Mouse (Mus musculus): ENCODE data around the gene Tmem219. TPM values are rescaled to one million over a fixed set of nuclear protein-coding genes. Genes with fewer than 3 reads are reported as not detected.

Gene Tmem219
- polyA plus RNA-seq, 1 experiment from 2014 or later: 16.5 TPM

DNA sequence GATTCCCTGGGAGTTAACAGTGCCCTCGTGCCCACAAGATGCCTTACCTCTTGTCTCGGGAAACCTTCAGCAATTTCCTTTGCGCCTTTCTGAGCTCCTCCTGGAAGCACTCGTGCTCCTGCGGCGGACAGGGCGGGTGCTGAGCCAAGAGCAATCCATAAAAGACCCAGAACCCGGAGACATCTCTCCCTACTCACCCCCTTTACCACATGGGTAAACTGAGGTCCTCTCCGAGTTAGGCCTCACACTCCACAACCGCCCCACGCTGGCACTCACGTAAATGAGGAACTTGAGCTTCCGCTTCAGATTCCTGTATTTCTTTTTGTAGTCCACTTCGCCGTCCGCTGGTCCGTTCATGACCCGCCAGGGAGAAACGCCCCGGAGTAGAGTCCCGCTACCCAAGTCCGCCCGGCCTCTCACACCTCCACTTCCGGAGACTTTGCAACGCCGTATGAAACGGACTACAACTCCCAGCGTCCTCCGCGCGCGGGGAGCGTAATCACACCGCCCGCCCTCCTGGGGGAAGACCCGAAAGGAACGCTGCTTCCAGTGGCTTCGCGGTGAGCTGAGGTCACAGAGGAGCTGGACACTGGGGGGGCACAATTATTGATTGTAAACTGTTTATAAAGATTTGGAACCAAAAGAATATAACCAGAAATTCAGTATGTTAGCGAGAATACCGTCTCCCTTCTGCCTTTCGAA lies 61.1 kb downstream of the Tmem219 start, which contains the start of gene Hirip3:
Hirip3 (plus strand) TSS at position 544 of the 702 bp plus-strand sequence.
- WGBS (ENCODE audit: insufficient replicate concordance): 1% methylated on average over 42 of the region's 42 CpGs
- Histone ChIP-seq H3K36me3 (peaks cover 68% of the 10 kb centered on the region), H3K27ac (peak within 1 kb of the TSS; percentile 79), H3K9me3 (replicated peaks) (no peaks in the 10 kb centered on the region), H3K9ac (peak within 1 kb of the TSS; percentile 88), H3K4me3 (replicated peaks) (peak within 1 kb of the TSS; percentile 77), H3K4me2 (peak within 1 kb of the TSS; percentile 94), H3K4me1 (replicated peaks) (peaks cover 45% of the 10 kb centered on the region), H3K27me3 (no peaks in the 10 kb centered on the region)
- ATAC-seq (ENCODE audit: low read depth) (peak; percentile 93), DNase-seq (peak; percentile 94)

DNA sequence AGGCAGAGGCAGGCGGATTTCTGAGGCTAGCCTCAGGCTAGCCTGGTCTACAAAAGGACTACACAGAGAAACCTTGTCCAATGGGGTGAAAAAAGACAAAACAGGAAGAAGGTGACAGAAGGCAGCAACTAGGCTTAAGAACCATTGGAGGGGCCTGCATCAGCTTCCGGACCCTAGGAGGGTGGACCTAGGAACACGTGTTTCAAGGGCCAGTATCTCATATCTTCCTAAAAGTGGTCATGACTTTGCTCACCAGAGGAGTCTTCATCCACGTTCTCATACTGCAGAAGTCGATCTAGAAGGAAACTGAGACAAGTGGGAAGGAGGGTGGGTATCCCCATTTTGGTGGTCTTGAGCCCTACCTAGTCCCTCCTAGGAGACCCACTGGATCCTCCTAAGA lies 61.7 kb downstream of the Tmem219 start:
- Histone ChIP-seq H3K4me2 (peak overlapping the region; percentile 94), H3K4me3 (replicated peaks) (peak overlapping the region; percentile 77), H3K36me3 (peaks cover 68% of the 10 kb centered on the region), H3K4me1 (replicated peaks) (peaks cover 45% of the 10 kb centered on the region), H3K9ac (peak overlapping the region; percentile 88), H3K27me3 (no peaks in the 10 kb centered on the region), H3K9me3 (replicated peaks) (no peaks in the 10 kb centered on the region), H3K27ac (peak overlapping the region; percentile 79)
- DNase-seq (no peak), ATAC-seq (ENCODE audit: low read depth) (no peak)
- 26% methylated on average over 5 of the region's 5 CpGs for WGBS (ENCODE audit: insufficient replicate concordance)

DNA sequence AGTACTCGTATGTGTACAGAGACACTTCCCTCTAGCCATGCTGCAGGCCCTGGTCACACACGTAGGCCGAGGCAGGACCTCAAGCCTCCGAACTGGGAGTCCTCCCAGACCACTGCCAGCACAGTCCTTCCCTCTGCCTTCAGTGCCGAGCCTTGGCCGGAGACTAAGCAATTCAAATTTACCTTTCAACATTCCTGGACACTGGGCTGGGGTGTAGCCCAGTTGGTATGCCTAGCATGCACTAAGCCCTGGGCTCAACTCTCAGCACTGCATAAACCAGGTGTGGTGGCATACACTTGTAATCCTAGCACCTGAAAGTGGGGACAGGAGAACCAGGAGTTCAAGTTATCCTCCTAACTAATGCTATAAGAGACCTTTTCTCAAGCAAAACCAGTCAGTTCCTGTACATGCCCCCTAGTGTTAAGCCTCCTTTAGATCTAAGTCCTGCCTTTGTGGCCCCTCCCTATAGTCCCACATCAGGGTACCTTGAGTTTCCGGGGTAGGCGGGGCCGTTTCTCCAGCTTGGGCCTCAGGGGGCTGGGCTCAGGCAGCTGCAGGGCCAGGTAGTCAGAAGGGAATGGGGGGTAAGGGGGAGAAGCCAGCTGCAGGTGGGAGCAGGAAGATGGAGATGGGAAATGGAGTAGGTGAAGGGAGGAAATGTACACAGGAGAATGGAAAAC lies 65.8 kb downstream of the Tmem219 start:
- no peak for ATAC-seq (ENCODE audit: low read depth)
- 74% methylated on average over 9 of the region's 9 CpGs for WGBS (ENCODE audit: insufficient replicate concordance)

DNA sequence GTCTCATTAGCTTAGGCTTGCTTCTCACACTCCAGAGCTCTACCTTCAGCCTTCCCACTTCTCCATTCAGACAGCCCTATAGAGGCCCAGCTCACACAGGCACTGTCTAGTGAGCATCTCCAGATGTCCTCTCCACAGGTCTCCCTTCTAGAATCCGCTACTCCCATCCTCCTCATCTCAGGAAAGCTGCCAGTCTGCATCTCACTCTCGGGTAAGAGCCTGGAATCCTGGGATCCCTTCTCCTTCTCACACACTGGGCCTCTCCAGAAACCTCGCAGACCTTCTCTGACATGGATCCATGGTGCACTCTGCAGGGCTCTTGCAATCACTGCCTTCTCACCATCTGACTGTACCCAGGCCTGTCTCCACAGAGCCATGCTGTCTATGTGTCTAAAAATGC lies 67.1 kb downstream of the Tmem219 start:
- Histone ChIP-seq H3K27me3 (peaks cover 6% of the 10 kb centered on the region; the same call in 1 of the 2 replicates), H3K9ac (no peak overlapping the region), H3K4me3 (replicated peaks) (no peak overlapping the region), H3K27ac (no peak overlapping the region), H3K36me3 (peaks cover 88% of the 10 kb centered on the region), H3K4me2 (no peak overlapping the region), H3K9me3 (replicated peaks) (no peaks in the 10 kb centered on the region), H3K4me1 (replicated peaks) (peaks cover 9% of the 10 kb centered on the region)
- 84% methylated on average over 3 of the region's 3 CpGs for WGBS (ENCODE audit: insufficient replicate concordance)
- ATAC-seq (ENCODE audit: low read depth) (no peak), DNase-seq (no peak)

More for the DNA sequence above, 65.8 kb downstream of the Tmem219 start:
- no peak overlapping the region for H3K27ac ChIP-seq
- no peak overlapping the region for H3K9ac ChIP-seq
- H3K4me1 ChIP-seq (replicated peaks): peaks cover 17% of the 10 kb centered on the region
- no peaks in the 10 kb centered on the region for H3K27me3 ChIP-seq
- no peak overlapping the region for H3K4me3 ChIP-seq (replicated peaks)
- H3K9me3 ChIP-seq (replicated peaks): no peaks in the 10 kb centered on the region
- H3K36me3 ChIP-seq: peaks cover 84% of the 10 kb centered on the region
- no peak for DNase-seq
- H3K4me2 ChIP-seq: no peak overlapping the region

DNA sequence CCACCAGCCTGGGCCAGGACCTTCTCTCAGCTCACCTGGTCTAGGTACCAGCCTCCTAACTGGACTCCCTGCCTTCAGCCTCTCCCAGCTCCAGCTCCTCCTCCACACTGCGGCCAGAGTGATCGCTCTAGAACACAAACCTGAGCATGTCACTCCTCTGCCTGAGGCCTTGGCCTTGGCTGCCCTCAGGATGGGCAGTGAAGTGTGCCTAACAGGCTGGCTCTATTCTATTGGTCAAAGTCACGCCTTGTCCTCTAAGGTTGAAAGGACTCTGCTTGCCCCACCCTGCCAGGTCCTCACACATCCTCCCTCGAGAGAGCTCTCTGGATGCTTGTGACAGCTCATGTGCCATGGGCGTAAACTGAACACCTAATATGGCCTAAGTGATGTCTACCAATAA lies 69.3 kb downstream of the Tmem219 start:
- Histone ChIP-seq H3K9me3 (replicated peaks) (no peaks in the 10 kb centered on the region), H3K4me3 (replicated peaks) (no peak overlapping the region), H3K27me3 (peaks cover 28% of the 10 kb centered on the region), H3K36me3 (peaks cover 70% of the 10 kb centered on the region), H3K27ac (no peak overlapping the region), H3K4me2 (no peak overlapping the region), H3K4me1 (replicated peaks) (peaks cover 4% of the 10 kb centered on the region; the same call in 1 of the 2 replicates), H3K9ac (no peak overlapping the region)
- ATAC-seq (ENCODE audit: low read depth) (no peak), DNase-seq (no peak)
- WGBS (ENCODE audit: insufficient replicate concordance): 76% methylated on average over 5 of the region's 5 CpGs

DNA sequence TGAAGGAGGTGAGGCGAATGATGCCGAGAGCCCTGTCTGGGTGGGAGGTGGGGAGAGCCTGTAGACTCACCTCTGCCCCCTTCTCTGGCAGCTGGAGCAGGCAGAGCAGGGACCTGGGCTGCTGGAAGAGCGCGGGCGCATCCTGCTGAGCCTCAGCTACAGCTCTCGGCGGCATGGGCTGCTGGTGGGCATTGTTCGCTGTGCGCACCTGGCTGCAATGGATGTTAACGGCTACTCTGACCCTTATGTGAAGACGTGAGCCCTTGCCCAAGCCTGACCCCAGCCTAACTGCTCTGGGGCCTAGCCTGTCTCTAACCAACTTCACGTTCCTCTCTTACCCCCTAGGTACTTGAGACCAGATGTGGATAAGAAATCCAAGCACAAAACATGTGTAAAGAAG lies 71.5 kb downstream of the Tmem219 start:
- Histone ChIP-seq H3K4me2 (no peak overlapping the region), H3K9me3 (replicated peaks) (no peaks in the 10 kb centered on the region), H3K36me3 (peaks cover 47% of the 10 kb centered on the region), H3K27me3 (peaks cover 50% of the 10 kb centered on the region), H3K4me3 (replicated peaks) (no peak overlapping the region), H3K9ac (no peak overlapping the region), H3K27ac (no peak overlapping the region), H3K4me1 (replicated peaks) (peaks cover 15% of the 10 kb centered on the region)
- ATAC-seq (ENCODE audit: low read depth) (no peak), DNase-seq (no peak)
- WGBS (ENCODE audit: insufficient replicate concordance): 58% methylated on average over 12 of the region's 12 CpGs

DNA sequence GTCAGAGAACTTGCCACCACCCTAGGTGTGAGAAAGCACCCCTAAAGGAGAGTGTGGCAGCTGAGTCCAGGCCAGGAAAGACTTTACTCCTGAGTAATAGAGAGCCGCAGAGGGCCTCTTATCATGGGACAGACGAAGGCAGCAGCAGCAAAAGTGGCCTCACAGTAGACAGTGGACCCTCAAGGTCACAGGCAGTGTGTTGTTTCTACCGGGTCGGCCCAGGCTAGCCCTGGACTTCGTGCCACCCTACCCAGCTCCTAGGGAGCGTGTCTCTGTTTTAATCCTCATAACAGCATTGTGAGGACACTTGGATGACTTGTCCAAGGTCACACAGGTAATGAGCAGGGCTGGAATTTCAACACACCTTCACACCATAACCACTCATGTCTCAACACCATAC lies 72.6 kb downstream of the Tmem219 start:
- Histone ChIP-seq H3K27me3 (peaks cover 59% of the 10 kb centered on the region), H3K9ac (no peak overlapping the region), H3K9me3 (replicated peaks) (no peaks in the 10 kb centered on the region), H3K36me3 (peaks cover 37% of the 10 kb centered on the region), H3K4me2 (no peak overlapping the region), H3K4me1 (replicated peaks) (peaks cover 15% of the 10 kb centered on the region), H3K27ac (no peak overlapping the region), H3K4me3 (replicated peaks) (no peak overlapping the region)
- no peak for DNase-seq
- no peak for ATAC-seq (ENCODE audit: low read depth)
- WGBS (ENCODE audit: insufficient replicate concordance): 61% methylated on average over 6 of the region's 6 CpGs

DNA sequence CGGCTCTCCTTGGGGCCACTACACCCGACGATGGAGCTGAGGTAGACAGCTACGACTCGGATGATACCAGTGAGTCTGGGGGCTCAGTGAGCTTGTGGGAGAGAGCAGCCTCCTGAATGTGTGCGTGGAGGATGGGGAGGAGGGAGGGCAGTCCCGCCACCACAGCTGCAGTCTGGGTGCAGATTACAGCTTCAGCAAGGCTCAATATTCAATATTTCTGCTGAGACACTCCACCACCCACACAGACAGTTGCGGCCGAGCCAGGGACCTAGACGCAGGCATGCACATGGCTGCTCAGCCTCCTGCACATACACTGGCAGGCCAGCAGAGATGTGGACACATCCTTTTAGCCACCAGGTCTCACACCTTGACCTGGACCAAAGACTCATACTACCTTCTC lies 73.9 kb downstream of the Tmem219 start:
- H3K27me3 ChIP-seq: peaks cover 66% of the 10 kb centered on the region
- no peak overlapping the region for H3K9ac ChIP-seq

DNA sequence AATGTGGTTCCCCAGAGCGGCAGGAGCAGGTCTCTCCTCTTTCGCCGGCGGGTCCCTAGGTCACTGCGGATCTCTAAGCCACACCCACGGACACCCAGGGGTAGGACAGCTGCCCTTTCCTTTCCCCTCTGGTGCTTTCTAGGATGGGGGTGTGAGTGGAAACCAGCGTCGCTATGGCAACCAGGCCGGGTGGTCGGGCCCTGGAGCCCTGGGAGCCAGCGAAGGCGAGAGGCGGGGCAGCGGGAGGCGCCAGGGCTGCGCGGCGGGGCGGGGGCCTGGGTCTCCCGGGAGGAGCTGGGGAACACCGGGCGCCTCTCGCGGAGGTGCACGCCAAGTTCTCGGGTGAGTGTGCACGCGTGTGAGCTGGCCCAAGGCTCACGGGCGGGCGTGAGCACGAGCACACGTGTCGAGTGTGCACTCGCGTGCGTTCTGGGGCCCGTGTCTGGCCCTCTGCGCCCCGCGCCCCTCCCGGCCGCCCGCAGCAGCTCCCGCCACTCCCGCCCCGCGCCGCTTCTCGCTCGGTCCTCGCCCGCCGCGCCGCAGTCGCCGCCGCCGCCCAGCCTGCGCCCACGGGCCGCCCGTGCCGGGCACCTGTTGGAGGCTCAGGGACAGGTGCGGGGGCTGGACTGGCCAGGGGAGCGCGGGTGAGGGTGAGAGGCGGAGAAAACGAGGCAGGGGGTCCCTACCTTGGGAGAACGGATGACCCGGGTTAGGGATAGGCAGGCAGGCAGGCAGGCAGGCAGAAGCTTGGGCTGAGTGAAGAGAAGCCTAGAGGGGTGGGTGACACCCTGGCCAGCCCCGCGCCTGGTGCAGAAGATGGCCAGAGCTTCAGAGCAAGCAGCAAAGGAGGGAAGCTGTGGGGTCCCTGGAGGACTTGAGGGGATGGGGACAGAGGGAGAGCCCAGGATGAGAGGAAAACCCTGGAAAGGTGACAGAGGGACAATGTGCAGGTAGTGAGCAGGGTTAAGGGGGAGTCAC lies 75.0 kb downstream of the Tmem219 start:
- H3K4me1 ChIP-seq (replicated peaks): peaks cover 15% of the 10 kb centered on the region
- DNase-seq (no peak), ATAC-seq (ENCODE audit: low read depth) (no peak)
- H3K27me3 ChIP-seq: peaks cover 70% of the 10 kb centered on the region
- peak overlapping the region; percentile 67 for H3K4me2 ChIP-seq
- no peaks in the 10 kb centered on the region for H3K9me3 ChIP-seq (replicated peaks)
- peak overlapping the region; percentile 53 for H3K4me3 ChIP-seq (replicated peaks)
- WGBS (ENCODE audit: insufficient replicate concordance): 1% methylated on average over 71 of the region's 74 CpGs
- H3K9ac ChIP-seq: peak overlapping the region; percentile 43; the same call in 1 of the 2 replicates
- H3K27ac ChIP-seq: no peak overlapping the region
- peaks cover 12% of the 10 kb centered on the region for H3K36me3 ChIP-seq

More for the DNA sequence above, 73.9 kb downstream of the Tmem219 start:
- WGBS (ENCODE audit: insufficient replicate concordance): 23% methylated on average over 10 of the region's 10 CpGs
- no peak overlapping the region for H3K4me2 ChIP-seq
- DNase-seq: no peak
- ATAC-seq (ENCODE audit: low read depth): no peak
- H3K4me1 ChIP-seq (replicated peaks): peaks cover 15% of the 10 kb centered on the region
- H3K9me3 ChIP-seq (replicated peaks): no peaks in the 10 kb centered on the region
- H3K4me3 ChIP-seq (replicated peaks): no peak overlapping the region
- peaks cover 23% of the 10 kb centered on the region for H3K36me3 ChIP-seq
- no peak overlapping the region for H3K27ac ChIP-seq

DNA sequence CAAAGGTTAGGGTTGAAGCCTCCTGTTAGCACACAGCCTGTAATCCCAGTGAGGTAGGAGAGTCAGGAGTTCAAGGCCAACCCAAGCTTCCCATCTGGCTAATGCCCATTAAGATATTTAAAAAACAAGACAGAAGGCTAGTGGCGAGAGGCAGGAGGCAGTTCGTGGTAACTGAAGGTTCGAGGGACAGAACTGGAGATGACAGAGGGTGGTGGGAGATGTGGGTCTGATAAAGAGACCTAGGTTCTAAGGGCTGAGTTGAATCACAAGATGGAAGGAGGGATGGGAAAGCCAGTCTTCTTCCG lies 75.6 kb downstream of the Tmem219 start, which contains the start of gene Doc2a:
Doc2a (plus strand) TSS at position 301 of the 305 bp plus-strand sequence.
- ATAC-seq (ENCODE audit: low read depth): no peak
- H3K4me3 ChIP-seq (replicated peaks): peak within 1 kb of the TSS; percentile 53
- H3K4me2 ChIP-seq: peak within 1 kb of the TSS; percentile 67
- peaks cover 6% of the 10 kb centered on the region for H3K36me3 ChIP-seq
- peaks cover 74% of the 10 kb centered on the region for H3K27me3 ChIP-seq
- WGBS (ENCODE audit: insufficient replicate concordance): 32% methylated on average over 4 of the region's 4 CpGs
- H3K4me1 ChIP-seq (replicated peaks): peaks cover 15% of the 10 kb centered on the region
- H3K9me3 ChIP-seq (replicated peaks): no peaks in the 10 kb centered on the region
- no peak for DNase-seq
- H3K27ac ChIP-seq: no peak within 1 kb of the TSS
- peak within 1 kb of the TSS; percentile 43; the same call in 1 of the 2 replicates for H3K9ac ChIP-seq

DNA sequence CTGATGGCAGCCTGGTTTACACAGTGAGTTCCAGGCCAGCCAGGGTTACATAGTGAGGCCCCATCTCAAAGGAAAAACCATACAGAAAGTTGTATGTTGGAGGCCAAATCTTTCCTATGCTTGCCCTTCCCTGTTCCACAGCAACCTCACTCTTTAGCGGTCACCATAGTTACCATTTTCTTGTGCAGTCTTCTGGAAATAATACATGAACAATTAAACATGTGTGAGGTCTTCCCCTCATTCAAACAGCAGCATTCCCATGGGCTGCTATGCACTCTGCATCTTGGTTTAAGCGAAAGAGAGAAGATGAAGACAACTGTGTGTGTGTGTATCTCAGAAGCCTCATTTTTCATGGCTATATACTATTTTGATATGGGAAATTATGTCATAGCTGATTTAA lies 77.2 kb downstream of the Tmem219 start:
- no peak for ATAC-seq (ENCODE audit: low read depth)
- Histone ChIP-seq H3K9me3 (replicated peaks) (no peaks in the 10 kb centered on the region), H3K4me2 (no peak overlapping the region), H3K27ac (no peak overlapping the region), H3K36me3 (no peaks in the 10 kb centered on the region), H3K27me3 (peaks cover 67% of the 10 kb centered on the region), H3K9ac (no peak overlapping the region), H3K4me3 (replicated peaks) (no peak overlapping the region), H3K4me1 (replicated peaks) (peaks cover 15% of the 10 kb centered on the region)
- 78% methylated on average over 2 of the region's 2 CpGs for WGBS (ENCODE audit: insufficient replicate concordance)
- DNase-seq: no peak
